In the genomic region with DNA sequence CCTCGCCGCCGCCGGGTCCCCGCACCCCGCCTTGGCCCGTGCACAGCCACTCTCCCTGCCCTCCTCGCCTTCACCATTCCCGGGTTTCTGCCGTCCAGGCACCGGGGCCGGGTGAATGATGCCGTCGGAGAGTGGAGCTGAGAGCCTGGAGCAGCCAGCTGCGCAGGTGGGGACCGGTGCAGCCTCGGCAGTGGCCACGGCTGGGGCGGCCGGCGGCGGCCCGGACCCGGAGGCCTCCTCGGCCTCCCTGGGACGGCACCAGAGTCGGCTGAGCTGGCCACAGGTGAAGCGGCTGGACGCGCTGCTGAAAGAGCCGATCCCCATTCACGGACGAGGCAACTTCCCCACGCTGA, we compare ENCODE assay signal across 8 mouse cellular contexts. TPM values are rescaled to one million over a fixed set of nuclear protein-coding genes. Genes with fewer than 3 reads are reported as not detected.
DNase-seq lines count a peak whose midpoint lies in the region; ATAC-seq and TF ChIP-seq lines count a peak whose summit lies in the region.

No protein-coding gene starts in this region.

- DNase-seq in kidney, postnatal 4 days, result no peak
- DNase-seq in right cerebral cortex, postnatal 36 days (ENCODE audit: low spot score in 2 of 2), result no peak
- DNase-seq in spleen, adult 18-20 months, result no peak
- DNase-seq in layer of hippocampus, postnatal 14 days (ENCODE audit: low spot score in 2 of 2), result no peak

- H3K9ac ChIP-seq in kidney, embryonic 14.5 days (ENCODE audit: low read depth, low read length), result peak overlapping the region; percentile 48
- peak overlapping the region; percentile 36; the same call in 1 of the 2 replicates for H3K9ac ChIP-seq in hindbrain, embryonic 12.5 days
- peak overlapping the region; percentile 40; the same call in 1 of the 2 replicates for H3K9ac ChIP-seq in midbrain, embryonic 12.5 days (replicated peaks)

- H3K4me2 ChIP-seq in kidney, embryonic 14.5 days (replicated peaks; ENCODE audit: low read depth, low read length), result peak overlapping the region; percentile 66
- peak overlapping the region; percentile 52 for H3K4me2 ChIP-seq in hindbrain, embryonic 12.5 days (replicated peaks)
- H3K4me2 ChIP-seq in midbrain, embryonic 12.5 days (replicated peaks), result peak overlapping the region; percentile 54

- H3K36me3 ChIP-seq in kidney, embryonic 14.5 days (ENCODE audit: control insufficient read depth, insufficient read depth, low read length), result no peaks in the 10 kb centered on the region
- H3K36me3 ChIP-seq in hindbrain, embryonic 12.5 days, result no peaks in the 10 kb centered on the region
- no peaks in the 10 kb centered on the region for H3K36me3 ChIP-seq in midbrain, embryonic 12.5 days

- no peak overlapping the region for H3K27ac ChIP-seq in kidney, embryonic 14.5 days (ENCODE audit: low read depth, low read length)
- H3K27ac ChIP-seq in bone marrow macrophage, adult 2 months (ENCODE audit: insufficient read depth, low read depth, low read length), result no peak overlapping the region
- no peak overlapping the region for H3K27ac ChIP-seq in hindbrain, embryonic 12.5 days
- H3K27ac ChIP-seq in midbrain, embryonic 12.5 days (replicated peaks), result no peak overlapping the region

- TF ChIP-seq CTCF in bone marrow macrophage, adult 2 months (IDR thresholded peaks at IDR 0.05; ENCODE audit: low read depth, low read length), result no peak

- peak; percentile 44 for ATAC-seq in kidney, embryonic 14.5 days (ENCODE audit: low FRiP score, low TSS enrichment)
- no peak; the same call in 1 of the 2 replicates for ATAC-seq in hindbrain, embryonic 12.5 days (ENCODE audit: low FRiP score)
- no peak for ATAC-seq in midbrain, embryonic 12.5 days (ENCODE audit: low FRiP score, low read depth)

- peak overlapping the region; percentile 47 for H3K4me3 ChIP-seq in kidney, embryonic 14.5 days (ENCODE audit: low read length)
- H3K4me3 ChIP-seq in bone marrow macrophage, adult 2 months (ENCODE audit: insufficient read depth, low read length), result peak overlapping the region; percentile 48
- H3K4me3 ChIP-seq in hindbrain, embryonic 12.5 days, result peak overlapping the region; percentile 46
- peak overlapping the region; percentile 47 for H3K4me3 ChIP-seq in midbrain, embryonic 12.5 days

- no peak for TF ChIP-seq POLR2A in bone marrow macrophage, adult 2 months (IDR thresholded peaks at IDR 0.05; ENCODE audit: borderline replicate concordance, low read depth, low read length)

- peaks cover 8% of the 10 kb centered on the region for H3K4me1 ChIP-seq in kidney, embryonic 14.5 days (ENCODE audit: control insufficient read depth, insufficient read depth, low read length)
- no peaks in the 10 kb centered on the region for H3K4me1 ChIP-seq in bone marrow macrophage, adult 2 months (ENCODE audit: control insufficient read depth, insufficient read depth, low read length)
- H3K4me1 ChIP-seq in hindbrain, embryonic 12.5 days, result peaks cover 11% of the 10 kb centered on the region
- H3K4me1 ChIP-seq in midbrain, embryonic 12.5 days, result peaks cover 20% of the 10 kb centered on the region

- no peaks in the 10 kb centered on the region for H3K9me3 ChIP-seq in kidney, embryonic 14.5 days (ENCODE audit: control insufficient read depth, low read length)
- H3K9me3 ChIP-seq in hindbrain, embryonic 12.5 days (replicated peaks), result no peaks in the 10 kb centered on the region
- H3K9me3 ChIP-seq in midbrain, embryonic 12.5 days, result no peaks in the 10 kb centered on the region

- H3K27me3 ChIP-seq in kidney, embryonic 14.5 days (ENCODE audit: control insufficient read depth, insufficient read depth, low read length), result peaks cover 28% of the 10 kb centered on the region
- peaks cover 57% of the 10 kb centered on the region for H3K27me3 ChIP-seq in hindbrain, embryonic 12.5 days
- H3K27me3 ChIP-seq in midbrain, embryonic 12.5 days, result peaks cover 64% of the 10 kb centered on the region

- WGBS in kidney, embryonic 14.5 days, result 3% methylated on average over 32 of the region's 34 CpGs
- 4% methylated on average over 33 of the region's 34 CpGs for WGBS in hindbrain, embryonic 12.5 days
- 6% methylated on average over 34 of the region's 34 CpGs for WGBS in midbrain, embryonic 12.5 days

RNA-seq across cellular contexts. Expression of a gene that starts 0.2 kb away (rescaled TPM):
- 0.35 and 0.94 TPM in 2 replicates for polyA plus RNA-seq in kidney, embryonic 14.5 days (2014; fragmentation: Nextera tagmentation; extraction: Ambion mirVana)
- polyA plus RNA-seq in bone marrow macrophage, adult 2 months (2012; ENCODE audit: insufficient read depth, insufficient read length, missing spikeins), result not detected in 2 replicates
- 1.0 and 1.5 TPM in 2 replicates for polyA plus RNA-seq in hindbrain, embryonic 12.5 days (2016; fragmentation: Nextera tagmentation; extraction: Ambion mirVana)
- polyA plus RNA-seq in midbrain, embryonic 12.5 days (2016; fragmentation: Nextera tagmentation; extraction: Ambion mirVana), result 0.13 and 0.60 TPM in 2 replicates
- under 1 TPM in 1 of 2 experiments, not detected in 1; 0.17 TPM for total RNA-seq in layer of hippocampus, postnatal 14 days (2021)

RNA-seq across cellular contexts. Expression of a gene that starts 18.2 kb away (rescaled TPM):
- polyA plus RNA-seq in kidney, embryonic 14.5 days (2014; fragmentation: Nextera tagmentation; extraction: Ambion mirVana), result 1.4 and 1.6 TPM in 2 replicates
- polyA plus RNA-seq in bone marrow macrophage, adult 2 months (2012; ENCODE audit: insufficient read depth, insufficient read length, missing spikeins), result 1.0 TPM in 1 of 2 replicates, not detected in the other
- polyA plus RNA-seq in hindbrain, embryonic 12.5 days (2016; fragmentation: Nextera tagmentation; extraction: Ambion mirVana), result 4.3 and 4.8 TPM in 2 replicates
- 1.9 and 2.3 TPM in 2 replicates for polyA plus RNA-seq in midbrain, embryonic 12.5 days (2016; fragmentation: Nextera tagmentation; extraction: Ambion mirVana)
- 100 to 1,000 TPM; 188 to 190 TPM for total RNA-seq in layer of hippocampus, postnatal 14 days (2021)

RNA-seq across cellular contexts. Expression of a gene that starts 38.6 kb away (rescaled TPM):
- 15.3 and 21.4 TPM in 2 replicates for polyA plus RNA-seq in kidney, embryonic 14.5 days (2014; fragmentation: Nextera tagmentation; extraction: Ambion mirVana)
- polyA plus RNA-seq in bone marrow macrophage, adult 2 months (2012; ENCODE audit: insufficient read depth, insufficient read length, missing spikeins), result not detected in 2 replicates
- 1.4 and 4.0 TPM in 2 replicates for polyA plus RNA-seq in hindbrain, embryonic 12.5 days (2016; fragmentation: Nextera tagmentation; extraction: Ambion mirVana)
- polyA plus RNA-seq in midbrain, embryonic 12.5 days (2016; fragmentation: Nextera tagmentation; extraction: Ambion mirVana), result 0.57 and 0.89 TPM in 2 replicates
- total RNA-seq in layer of hippocampus, postnatal 14 days (2021), result not detected
